Mouse (Mus musculus): ENCODE measurements around the gene Evx1. TPM values are rescaled to one million over a fixed set of nuclear protein-coding genes. Genes with fewer than 3 reads are reported as not detected.

The Evx1 gene
- total RNA-seq, 1 experiment from 2014 or later: not detected

- DNase-seq: peak; percentile 50
Observed at GRCm38 (mm10) chr6:52291021-52291860, 22.1 kb upstream of the Evx1 start.

- DNase-seq: no peak
Observed at GRCm38 (mm10) chr6:52292328-52292727, 21.0 kb upstream of the Evx1 start.

GRCm38 (mm10) chr6:52294616-52295015 is 18.7 kb upstream of the Evx1 start:
- no peak for DNase-seq

GRCm38 (mm10) chr6:52298511-52298910 is 14.8 kb upstream of the Evx1 start:
- DNase-seq: no peak

GRCm38 (mm10) chr6:52300806-52301205 is 12.5 kb upstream of the Evx1 start:
- DNase-seq: no peak

GRCm38 (mm10) chr6:52303426-52303825 is 9.9 kb upstream of the Evx1 start:
- peak; percentile 27 for DNase-seq

- peak; percentile 82 for DNase-seq
Observed at GRCm38 (mm10) chr6:52305877-52306389, 7.4 kb upstream of the Evx1 start.

- DNase-seq: no peak
Observed at GRCm38 (mm10) chr6:52309766-52310165, 3.5 kb upstream of the Evx1 start.

- DNase-seq: no peak
Observed at GRCm38 (mm10) chr6:52310366-52310765, 2.9 kb upstream of the Evx1 start.

- DNase-seq: no peak
Observed at GRCm38 (mm10) chr6:52311661-52312557, 1.4 kb upstream of the Evx1 start.

- DNase-seq: no peak
Observed at GRCm38 (mm10) chr6:52312558-52312915, 761 bp upstream of the Evx1 start.

GRCm38 (mm10) chr6:52314304-52315100 is 1.2 kb downstream of the Evx1 start:
- no peak for DNase-seq

GRCm38 (mm10) chr6:52315441-52316412 is 2.4 kb downstream of the Evx1 start:
- no peak for DNase-seq

- no peak for DNase-seq
Observed at GRCm38 (mm10) chr6:52316413-52317184, 3.3 kb downstream of the Evx1 start.

GRCm38 (mm10) chr6:52317461-52318180 is 4.3 kb downstream of the Evx1 start:
- DNase-seq: no peak

- DNase-seq: no peak
Observed at GRCm38 (mm10) chr6:52318271-52318670, 5.0 kb downstream of the Evx1 start.

GRCm38 (mm10) chr6:52319956-52320690 is 6.8 kb downstream of the Evx1 start:
- DNase-seq: no peak

GRCm38 (mm10) chr6:52320966-52321825 is 7.9 kb downstream of the Evx1 start:
- DNase-seq: no peak

Data from adrenal gland, postnatal 14 days (tissue).